Mouse (Mus musculus): ENCODE results near the gene Gm12216. TPM values are rescaled to one million over a fixed set of nuclear protein-coding genes. Genes with fewer than 3 reads are reported as not detected.
A peak's percentile ranks its signal among the peaks of the same experiment; 100 is the strongest.

Gene Gm12216
- total and polyA plus RNA-seq, 3 experiments: not detected

GRCm38 (mm10) chr11:53773087-53773486 is 86.0 kb downstream of the Gm12216 start, which contains the start of gene Gm17334:
Gm17334 (minus strand) TSS chr11:53773187.
- DNase-seq (ENCODE audit: low read depth, low spot score): no peak
- peaks cover 0 to 8% of the 10 kb centered on the region in 2 experiments; a peak in 2 of 4 replicates for H3K4me1 ChIP-seq (ENCODE audit: control insufficient read depth in 1 of 2, insufficient read depth in 2 of 2, low read length in 2 of 2)
- H3K36me3 ChIP-seq (ENCODE audit: control insufficient read depth in 1 of 2, insufficient read depth in 2 of 2, low read length in 2 of 2): peaks cover 0 to 2% of the 10 kb centered on the region in 2 experiments; a peak in 2 of 4 replicates
- TF ChIP-seq MEF2A (IDR thresholded peaks at IDR 0.05; ENCODE audit: extremely low read depth, insufficient replicate concordance, low read depth, low read length, poor library complexity, severe bottlenecking): no peak
- no peak for TF ChIP-seq NELFE (IDR thresholded peaks at IDR 0.05; ENCODE audit: low read depth, low read length)
- no peak for TF ChIP-seq POLR2AphosphoS2 (IDR thresholded peaks at IDR 0.05; ENCODE audit: low read length)
- TF ChIP-seq GATA1 (IDR thresholded peaks at IDR 0.05; ENCODE audit: low read depth, low read length): no peak
- H3K27me3 ChIP-seq (ENCODE audit: control insufficient read depth in 1 of 2, insufficient read depth in 2 of 2, low read length in 2 of 2): peaks cover 3 to 4% of the 10 kb centered on the region in 2 experiments; a peak in 2 of 4 replicates
- H3K27ac ChIP-seq (ENCODE audit: control insufficient read depth, low read depth, low read length): no peak within 1 kb of the TSS
- H3K4me3 ChIP-seq (ENCODE audit: control insufficient read depth in 1 of 2, insufficient read depth in 1 of 2, low read depth in 2 of 2, low read length in 2 of 2): no peak within 1 kb of the TSS
- H3K9me3 ChIP-seq (replicated peaks; ENCODE audit: insufficient read depth, low read length): no peaks in the 10 kb centered on the region
- no peaks in the 10 kb centered on the region for H3K79me2 ChIP-seq (ENCODE audit: control insufficient read depth, insufficient read depth, low read length, poor library complexity)
- H3K9ac ChIP-seq (ENCODE audit: control insufficient read depth, low read depth, low read length, poor library complexity, severe bottlenecking): no peak within 1 kb of the TSS

DNA sequence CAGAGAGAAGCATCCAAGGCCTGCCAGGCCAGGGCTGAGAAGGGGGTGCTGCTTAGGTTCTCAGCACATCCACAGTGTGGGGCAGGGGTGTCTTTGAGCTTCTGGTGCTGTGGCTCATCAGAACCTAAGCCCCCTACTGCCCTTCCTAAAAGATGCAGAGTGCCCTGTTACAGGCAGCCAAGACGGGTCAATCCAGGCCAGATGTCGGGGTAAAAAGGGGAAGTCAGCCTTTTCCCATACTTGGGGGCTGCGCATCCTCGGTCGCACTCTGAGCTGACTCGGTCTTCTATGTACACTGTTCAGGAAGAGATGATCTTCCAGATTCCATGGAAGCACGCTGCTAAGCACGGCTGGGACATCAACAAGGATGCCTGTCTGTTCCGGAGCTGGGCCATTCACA is 86.5 kb downstream of the Gm12216 start:
- Histone ChIP-seq H3K4me3 (ENCODE audit: control insufficient read depth in 1 of 2, insufficient read depth in 1 of 2, low read depth in 2 of 2, low read length in 2 of 2) (no peak overlapping the region), H3K79me2 (ENCODE audit: control insufficient read depth, insufficient read depth, low read length, poor library complexity) (no peaks in the 10 kb centered on the region), H3K9me3 (replicated peaks; ENCODE audit: insufficient read depth, low read length) (no peaks in the 10 kb centered on the region), H3K27me3 (ENCODE audit: control insufficient read depth in 1 of 2, insufficient read depth in 2 of 2, low read length in 2 of 2) (peaks cover 3 to 4% of the 10 kb centered on the region in 2 experiments; a peak in 2 of 4 replicates), H3K9ac (ENCODE audit: control insufficient read depth, low read depth, low read length, poor library complexity, severe bottlenecking) (no peak overlapping the region), H3K36me3 (ENCODE audit: control insufficient read depth in 1 of 2, insufficient read depth in 2 of 2, low read length in 2 of 2) (peaks cover 0 to 2% of the 10 kb centered on the region in 2 experiments; a peak in 2 of 4 replicates), H3K4me1 (ENCODE audit: control insufficient read depth in 1 of 2, insufficient read depth in 2 of 2, low read length in 2 of 2) (peaks cover 0 to 8% of the 10 kb centered on the region in 2 experiments; a peak in 2 of 4 replicates), H3K27ac (ENCODE audit: control insufficient read depth, low read depth, low read length) (no peak overlapping the region)
- peak; percentile 32 for DNase-seq (ENCODE audit: low read depth, low spot score)
- no peak for TF ChIP-seq POLR2AphosphoS2 (IDR thresholded peaks at IDR 0.05; ENCODE audit: low read length)
- TF ChIP-seq MEF2A (IDR thresholded peaks at IDR 0.05; ENCODE audit: extremely low read depth, insufficient replicate concordance, low read depth, low read length, poor library complexity, severe bottlenecking): no peak
- no peak for TF ChIP-seq ETS1 (IDR thresholded peaks at IDR 0.05; ENCODE audit: low read depth, low read length)
- TF ChIP-seq ZC3H11A (IDR thresholded peaks at IDR 0.05; ENCODE audit: low read depth, low read length): no peak
- TF ChIP-seq MAX (IDR thresholded peaks at IDR 0.05; ENCODE audit: low read length): no peak
- TF ChIP-seq GATA1 (IDR thresholded peaks at IDR 0.05; ENCODE audit: low read depth, low read length): no peak
- no peak for TF ChIP-seq ZKSCAN1 (IDR thresholded peaks at IDR 0.05; ENCODE audit: low read depth, low read length)
- TF ChIP-seq HCFC1 (IDR thresholded peaks at IDR 0.05; ENCODE audit: low read depth, low read length): no peak
- no peak for TF ChIP-seq TAL1 (IDR thresholded peaks at IDR 0.05; ENCODE audit: low read length)
- TF ChIP-seq MYC (IDR thresholded peaks at IDR 0.05; ENCODE audit: low read depth, low read length): no peak
- no peak for TF ChIP-seq JUND (IDR thresholded peaks at IDR 0.05; ENCODE audit: low read depth, low read length)
